Mouse (Mus musculus) megakaryocyte, embryonic 14.5 days (primary cell): ENCODE data around the gene Nrm.

Experiments
- FLI1 ChIP-seq: IDR thresholded peaks from 2 replicates; pipeline ENCODE4 v1.6.1; 2012; ENCODE audit warnings: low read length, inconsistent platforms, mixed read lengths
- GATA1 ChIP-seq: IDR thresholded peaks from 3 replicates; pipeline ENCODE4 v1.6.1; 2012; ENCODE audit warnings: mixed read lengths, low read length, inconsistent platforms, borderline replicate concordance

DNA sequence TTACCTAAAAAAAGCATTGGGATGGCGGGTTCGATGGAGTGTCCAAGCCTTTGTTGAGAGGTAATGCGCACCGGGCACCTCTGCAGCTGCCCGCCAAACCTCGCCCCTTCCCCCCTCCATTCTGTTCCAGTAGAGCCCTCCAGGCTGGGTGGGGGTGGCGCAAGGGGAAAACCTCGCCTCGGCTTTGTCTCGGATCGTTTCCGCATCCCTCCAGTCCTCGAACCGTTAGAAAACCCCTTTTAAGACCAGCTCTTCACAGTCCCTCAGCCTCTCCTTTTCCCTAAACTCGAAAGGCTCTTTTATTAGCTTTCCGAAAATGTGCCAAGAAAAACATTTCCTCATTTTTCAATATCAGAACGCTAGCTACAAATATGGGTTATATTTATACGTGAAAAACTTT, 23.6 kb upstream of the Nrm start:
- TF ChIP-seq FLI1, result no peak
- no peak for TF ChIP-seq GATA1
